Mouse (Mus musculus) stomach, postnatal 0 days (tissue): ENCODE results near the gene Rubcn. TPM values are rescaled to one million over a fixed set of nuclear protein-coding genes. Genes with fewer than 3 reads are reported as not detected.

Source experiments
- ATAC-seq: fragments of 200-750 bp; cut with Nextera tagmentation; 2 replicates; pipeline ENCODE4 v1.8.0; 2017; ENCODE audit not compliant: low FRiP score, low TSS enrichment
- DNase-seq: peaks from one replicate; pipeline ENCODE4 v3.0.0-alpha.2; 2016; ENCODE audit warnings: low spot score
- H3K27ac ChIP-seq: fragments of 300-500 bp; sonication (generic); replicated peaks from 2 replicates; pipeline ENCODE4 v1.5.1; 2014; ENCODE audit warnings: mild to moderate bottlenecking, control low read depth
- H3K27me3 ChIP-seq: fragments of 300-500 bp; sonication (generic); 2 replicates; pipeline ENCODE4 v1.6.1; 2014; ENCODE audit warnings: low read length; ENCODE audit not compliant: control insufficient read depth, insufficient read depth
- H3K36me3 ChIP-seq: fragments of 300-500 bp; sonication (generic); 2 replicates; pipeline ENCODE4 v1.6.1; 2014; ENCODE audit warnings: low read length, mixed read lengths; ENCODE audit not compliant: control insufficient read depth, insufficient read depth
- H3K4me1 ChIP-seq: fragments of 300-500 bp; sonication (generic); replicated peaks from 2 replicates; pipeline ENCODE4 v1.6.1; 2014; ENCODE audit warnings: antibody characterized with exemption; ENCODE audit not compliant: control insufficient read depth, insufficient read depth
- H3K4me2 ChIP-seq: fragments of 300-500 bp; sonication (generic); replicated peaks from 2 replicates; pipeline ENCODE4 v1.6.1; 2014; ENCODE audit warnings: low read depth, mild to moderate bottlenecking, control low read depth, moderate library complexity
- H3K4me3 ChIP-seq: fragments of 300-500 bp; sonication (generic); 2 replicates; pipeline ENCODE4 v1.5.1; 2014; ENCODE audit warnings: low read depth, low read length, control low read depth
- H3K9ac ChIP-seq: fragments of 300-500 bp; sonication (generic); 2 replicates; pipeline ENCODE4 v1.6.1; 2014; ENCODE audit warnings: mild to moderate bottlenecking, low read length, control low read depth, mixed read lengths
- H3K9me3 ChIP-seq: fragments of 300-500 bp; sonication (generic); 2 replicates; pipeline ENCODE4 v1.6.1; 2016; ENCODE audit warnings: low read length; ENCODE audit not compliant: control insufficient read depth
- CTCF ChIP-seq: IDR thresholded peaks from 2 replicates; pipeline ENCODE4 v1.5.1; 2016; ENCODE audit warnings: antibody characterized with exemption, low read depth, mild to moderate bottlenecking, moderate library complexity
- EP300 ChIP-seq: optimal IDR thresholded peaks from 2 replicates; pipeline ENCODE3; 2016; ENCODE audit warnings: antibody characterized with exemption
- WGBS: fragments of 180-500 bp; shearing (Covaris S2); extraction: QIAGEN DNeasy Blood & Tissue Kit; methylation state at CpG from one replicate; pipeline ENCODE4 v1.1.7; 2014; 5-methylcytosine and 5-hydroxymethylcytosine counted together
- polyA plus RNA-seq: library from polyadenylated mRNA; unstranded; fragments of >200 nt; fragmentation: Nextera tagmentation; extraction: Ambion mirVana; gene quantifications from 2 replicates; pipeline ENCODE4 v1.2.1, GENCODE M21; 2015

Gene Rubcn
- polyA plus RNA-seq, 1 experiment from 2014 or later, result 7.1 TPM

- ATAC-seq (no peak), DNase-seq (no peak)
- H3K9ac ChIP-seq, result no peak overlapping the region
- H3K4me2 ChIP-seq, result no peak overlapping the region
- WGBS, result 39% methylated on average over 5 of the region's 5 CpGs
- no peaks in the 10 kb centered on the region for H3K27me3 ChIP-seq
- TF ChIP-seq CTCF (no peak), EP300 (no peak)
- H3K4me1 ChIP-seq, result no peaks in the 10 kb centered on the region
- H3K27ac ChIP-seq, result no peak overlapping the region
- H3K9me3 ChIP-seq, result no peaks in the 10 kb centered on the region
- no peaks in the 10 kb centered on the region for H3K36me3 ChIP-seq
- H3K4me3 ChIP-seq, result no peak overlapping the region
These were observed 94.1 kb downstream of the Rubcn start for GRCm38 (mm10) chr16:32783324-32784062.

DNA sequence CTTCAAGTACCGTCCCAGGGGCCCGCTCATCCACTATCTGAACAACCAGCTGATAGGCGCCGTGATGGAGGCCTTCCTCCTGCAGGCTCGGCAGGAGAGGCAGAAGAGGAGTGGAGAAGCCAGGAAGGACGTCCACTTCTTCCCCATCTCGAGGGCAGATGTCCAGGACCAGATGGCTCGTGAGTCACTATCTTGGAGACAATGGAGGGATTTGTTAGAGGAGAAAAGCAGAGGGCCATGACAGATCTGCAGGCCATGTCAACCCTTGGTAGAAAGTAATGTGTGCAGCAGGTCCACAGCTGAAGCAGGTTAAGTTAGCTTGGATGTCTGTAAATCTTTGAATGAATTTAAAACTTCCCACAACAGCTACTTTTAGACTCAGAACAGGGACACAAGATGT lies 98.6 kb downstream of the Rubcn start:
- TF ChIP-seq EP300 (no peak), CTCF (no peak)
- 59% methylated on average over 8 of the region's 8 CpGs for WGBS
- H3K36me3 ChIP-seq, result no peaks in the 10 kb centered on the region
- no peak for DNase-seq
- H3K9ac ChIP-seq, result no peak overlapping the region
- H3K27me3 ChIP-seq, result no peaks in the 10 kb centered on the region
- H3K27ac ChIP-seq, result no peak overlapping the region
- no peak overlapping the region for H3K4me2 ChIP-seq
- H3K4me1 ChIP-seq, result no peaks in the 10 kb centered on the region
- H3K4me3 ChIP-seq, result no peak overlapping the region
- ATAC-seq, result no peak
- no peaks in the 10 kb centered on the region for H3K9me3 ChIP-seq

DNA sequence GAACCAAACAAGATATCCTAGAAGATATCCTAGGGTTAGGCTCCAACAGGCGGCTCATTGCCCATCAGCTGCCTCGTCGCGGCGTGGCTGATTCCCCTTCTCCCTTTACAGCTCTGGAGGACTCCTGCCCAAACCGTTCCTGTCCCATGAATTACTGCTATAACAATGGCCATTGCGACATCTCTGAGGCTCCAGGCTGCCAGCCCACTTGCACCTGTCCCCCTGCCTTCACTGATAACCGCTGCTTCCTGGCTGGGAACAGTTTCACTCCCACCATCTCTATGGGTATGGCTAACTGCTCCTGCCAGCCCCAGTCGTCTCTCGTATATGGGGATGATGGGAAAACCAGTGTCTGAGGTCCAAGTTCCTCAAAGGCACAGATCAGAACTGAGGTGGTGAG lies 100.9 kb downstream of the Rubcn start:
- no peaks in the 10 kb centered on the region for H3K4me1 ChIP-seq
- ATAC-seq, result no peak
- WGBS, result 81% methylated on average over 10 of the region's 10 CpGs

More for the DNA sequence above, 100.9 kb downstream of the Rubcn start:
- Histone ChIP-seq H3K9me3 (no peaks in the 10 kb centered on the region), H3K27ac (no peak overlapping the region), H3K9ac (no peak overlapping the region), H3K4me3 (no peak overlapping the region), H3K4me2 (no peak overlapping the region), H3K27me3 (no peaks in the 10 kb centered on the region), H3K36me3 (no peaks in the 10 kb centered on the region)
- no peak for TF ChIP-seq EP300
- TF ChIP-seq CTCF, result no peak
- no peak for DNase-seq

Other genes starting within 250 kb of the Rubcn start
- gene Tnk2, start 233.9 kb downstream of the Rubcn start, polyA plus RNA-seq, result 17.1 and 21.0 TPM in 2 replicates
- 2.5 and 2.8 TPM in 2 replicates for gene Muc4, start 141.9 kb downstream of the Rubcn start, polyA plus RNA-seq
- 0.51 and 0.61 TPM in 2 replicates for gene Muc20, start 80.3 kb downstream of the Rubcn start, polyA plus RNA-seq
- gene Smbd1, start 67.3 kb downstream of the Rubcn start, polyA plus RNA-seq, result 0.19 and 0.21 TPM in 2 replicates
- gene Fyttd1, start 266 bp downstream of the Rubcn start, polyA plus RNA-seq, result 60.4 and 66.5 TPM in 2 replicates
- 5.4 and 8.1 TPM in 2 replicates for gene Lrch3, start 36.3 kb upstream of the Rubcn start, polyA plus RNA-seq
- gene Iqcg, start 178.5 kb upstream of the Rubcn start, polyA plus RNA-seq, result 0.98 and 1.1 TPM in 2 replicates
- 779 and 827 TPM in 2 replicates for gene Rpl35a, start 178.7 kb upstream of the Rubcn start, polyA plus RNA-seq
- gene Lmln, start 184.8 kb upstream of the Rubcn start, polyA plus RNA-seq, result 0.47 and 0.85 TPM in 2 replicates